Mouse (Mus musculus) intestine, postnatal 0 days (tissue): ENCODE data around the gene Epb41l5. TPM values are rescaled to one million over a fixed set of nuclear protein-coding genes. Genes with fewer than 3 reads are reported as not detected.

Experiments used
- ATAC-seq: fragments of 200-750 bp; cut with Nextera tagmentation; 2 replicates; pipeline ENCODE4 v1.8.0; 2017; ENCODE audit warnings: mild to moderate bottlenecking, moderate TSS enrichment, moderate library complexity
- H3K27ac ChIP-seq: fragments of 300-500 bp; sonication (generic); 2 replicates; pipeline ENCODE4 v1.5.1; 2014; ENCODE audit warnings: mild to moderate bottlenecking, low read depth, low read length, moderate library complexity
- H3K27me3 ChIP-seq: fragments of 300-500 bp; sonication (generic); replicated peaks from 2 replicates; pipeline ENCODE4 v1.6.1; 2014; ENCODE audit warnings: low read length, mixed read lengths; ENCODE audit not compliant: control insufficient read depth, insufficient read depth
- H3K36me3 ChIP-seq: fragments of 300-500 bp; sonication (generic); 2 replicates; pipeline ENCODE4 v1.6.1; 2014; ENCODE audit warnings: mild to moderate bottlenecking, moderate library complexity; ENCODE audit not compliant: control insufficient read depth, insufficient read depth
- H3K4me1 ChIP-seq: fragments of 300-500 bp; sonication (generic); replicated peaks from 2 replicates; pipeline ENCODE4 v1.6.1; 2014; ENCODE audit warnings: antibody characterized with exemption, low read length, mixed read lengths; ENCODE audit not compliant: control insufficient read depth, insufficient read depth
- H3K4me2 ChIP-seq: fragments of 300-500 bp; sonication (generic); replicated peaks from 2 replicates; pipeline ENCODE4 v1.6.1; 2014; ENCODE audit warnings: low read depth, mild to moderate bottlenecking, moderate library complexity
- H3K4me3 ChIP-seq: fragments of 300-500 bp; sonication (generic); 2 replicates; pipeline ENCODE4 v1.5.1; 2014; ENCODE audit warnings: low read depth, low read length
- H3K9ac ChIP-seq: fragments of 300-500 bp; sonication (generic); 2 replicates; pipeline ENCODE4 v1.6.1; 2014; ENCODE audit warnings: mild to moderate bottlenecking, low read depth, low read length
- H3K9me3 ChIP-seq: fragments of 300-500 bp; sonication (generic); 2 replicates; pipeline ENCODE4 v1.6.1; 2016; ENCODE audit warnings: mixed run types; ENCODE audit not compliant: control insufficient read depth
- CTCF ChIP-seq: sonication (generic); IDR thresholded peaks from 2 replicates; pipeline ENCODE4 v1.5.1; 2016; ENCODE audit warnings: low read depth, mild to moderate bottlenecking, control low read depth, antibody characterized with exemption, moderate library complexity
- WGBS: fragments of 180-500 bp; shearing (Covaris S2); extraction: QIAGEN DNeasy Blood & Tissue Kit; methylation state at CpG from one replicate; pipeline ENCODE4 v1.1.7; 2014; 5-methylcytosine and 5-hydroxymethylcytosine counted together
- polyA plus RNA-seq: library from polyadenylated mRNA; unstranded; fragments of >200 nt; fragmentation: Nextera tagmentation; extraction: Ambion mirVana; gene quantifications from 2 replicates; pipeline ENCODE4 v1.2.1, GENCODE M21; 2015

Epb41l5 gene
- polyA plus RNA-seq: 14.3 and 17.5 TPM in 2 replicates

DNA sequence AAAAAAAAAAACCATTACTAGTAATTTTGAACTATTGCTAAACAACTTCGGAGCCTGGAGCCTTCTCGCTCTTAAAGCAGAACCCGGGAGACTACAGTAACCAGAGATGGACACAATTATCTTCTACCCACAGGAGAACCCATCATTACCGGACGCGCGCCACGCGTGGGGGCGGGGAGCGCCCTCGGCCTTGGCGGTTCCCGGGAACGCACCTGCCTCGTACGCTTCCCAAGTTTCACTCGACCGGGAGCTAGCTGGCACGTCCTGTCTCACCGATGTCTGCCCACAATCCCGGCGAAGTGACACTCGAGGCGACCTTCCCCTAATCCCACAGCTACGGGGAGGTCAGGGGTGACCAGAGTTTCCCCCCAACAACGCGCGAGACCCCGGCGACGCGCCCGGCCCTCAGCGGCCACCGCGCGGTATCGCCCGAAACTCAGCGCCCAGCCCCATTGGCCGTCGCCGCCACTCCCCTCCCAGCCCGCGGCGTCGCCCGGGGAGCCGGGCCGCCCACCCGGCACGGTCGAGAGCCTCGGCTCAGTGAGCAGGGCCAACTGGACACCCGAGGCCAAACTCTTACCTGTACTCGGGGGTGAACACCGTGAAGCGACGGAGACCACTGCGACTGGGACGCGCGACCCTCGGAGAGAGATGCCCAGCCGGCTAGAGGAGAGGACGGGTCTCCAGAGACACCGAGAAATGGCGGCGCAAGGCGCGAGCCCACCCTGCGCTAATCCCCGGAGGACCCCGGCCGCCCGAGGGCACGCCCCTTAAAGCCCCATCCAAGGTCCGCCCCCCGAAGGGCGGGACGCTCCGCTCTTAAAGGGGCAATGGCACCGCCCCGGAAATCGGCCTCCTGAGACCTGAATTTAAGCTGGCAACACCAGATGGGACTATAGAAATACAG, at the start of gene Epb41l5:
TSS of gene Epb41l5 (minus strand) at position 796 of the 907 bp plus-strand sequence.
- peak within 1 kb of the TSS; percentile 72 for H3K4me2 ChIP-seq
- H3K27ac ChIP-seq: peak within 1 kb of the TSS; percentile 79
- H3K9ac ChIP-seq: peak within 1 kb of the TSS; percentile 69
- under 1% methylated on average over 80 of the region's 86 CpGs for WGBS
- H3K36me3 ChIP-seq: no peaks in the 10 kb centered on the region
- ATAC-seq: peak; percentile 93
- H3K4me1 ChIP-seq: no peaks in the 10 kb centered on the region
- H3K27me3 ChIP-seq: no peaks in the 10 kb centered on the region
- H3K9me3 ChIP-seq: no peaks in the 10 kb centered on the region
- TF ChIP-seq CTCF: no peak
- H3K4me3 ChIP-seq: peak within 1 kb of the TSS; percentile 90

DNA sequence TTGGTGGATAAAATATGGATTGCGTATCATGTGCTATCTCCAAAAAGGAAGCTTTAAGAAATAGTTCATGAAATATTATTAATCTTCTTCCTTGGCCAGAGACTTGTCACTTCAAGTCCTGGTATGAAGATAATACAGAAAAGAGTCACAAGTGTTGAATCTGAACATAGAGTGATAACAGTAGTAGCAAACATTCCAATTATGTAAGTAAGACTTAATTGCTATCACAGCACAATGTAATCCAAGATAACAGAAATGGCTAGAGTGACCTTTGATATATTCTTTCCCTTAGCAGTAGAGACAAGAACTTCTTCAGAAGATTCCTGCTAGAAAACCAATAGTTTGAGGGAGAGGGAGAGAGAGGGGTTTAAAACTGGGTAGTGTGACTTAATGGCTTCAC, 48.1 kb upstream of the Epb41l5 start:
- Histone ChIP-seq H3K9me3 (no peaks in the 10 kb centered on the region), H3K4me2 (no peak overlapping the region), H3K4me3 (no peak overlapping the region), H3K4me1 (no peaks in the 10 kb centered on the region), H3K27me3 (no peaks in the 10 kb centered on the region), H3K27ac (no peak overlapping the region), H3K9ac (no peak overlapping the region), H3K36me3 (no peaks in the 10 kb centered on the region; the same call in 1 of the 2 replicates)
- peak; percentile 49; the same call in 1 of the 2 replicates for ATAC-seq
- 89% methylated on average over 1 of the region's 1 CpGs for WGBS
- no peak for TF ChIP-seq CTCF

DNA sequence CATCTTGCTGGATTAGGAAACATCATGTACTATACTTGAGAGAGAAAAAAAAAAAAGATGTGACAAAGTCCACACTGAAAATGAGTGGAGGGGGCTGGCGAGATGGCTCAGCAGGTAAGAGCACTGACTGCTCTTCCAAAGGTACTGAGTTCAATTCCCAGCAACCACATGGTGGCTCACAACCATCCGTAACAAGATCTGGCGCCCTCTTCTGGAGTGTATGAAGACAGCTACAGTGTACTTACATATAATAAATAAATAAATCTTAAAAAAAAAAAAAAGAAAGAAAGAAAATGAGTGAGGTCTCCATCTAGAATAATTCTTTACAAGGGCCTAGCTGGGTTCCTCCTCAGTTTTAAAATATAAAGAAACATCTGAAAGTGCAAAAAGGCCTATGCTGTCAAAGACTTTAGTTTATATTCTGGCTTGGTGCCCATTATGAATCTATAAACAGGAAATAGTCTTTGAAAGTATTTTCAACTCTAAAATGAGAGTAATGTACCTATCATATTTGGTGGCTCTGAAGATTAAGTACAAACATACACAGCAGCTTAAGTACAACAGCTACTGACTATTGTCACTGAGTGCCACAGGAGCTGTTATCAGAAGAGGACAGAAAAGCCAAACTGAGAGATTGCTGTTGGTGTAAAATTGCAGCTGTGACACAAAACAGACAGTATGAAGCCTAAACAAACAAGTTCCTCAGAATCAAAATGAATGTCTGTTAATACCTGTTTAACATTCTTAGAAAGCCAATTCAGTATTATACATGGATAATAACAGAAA, 37.2 kb upstream of the Epb41l5 start:
- TF ChIP-seq CTCF: peak; percentile 21
- WGBS: 85% methylated on average over 3 of the region's 3 CpGs

DNA sequence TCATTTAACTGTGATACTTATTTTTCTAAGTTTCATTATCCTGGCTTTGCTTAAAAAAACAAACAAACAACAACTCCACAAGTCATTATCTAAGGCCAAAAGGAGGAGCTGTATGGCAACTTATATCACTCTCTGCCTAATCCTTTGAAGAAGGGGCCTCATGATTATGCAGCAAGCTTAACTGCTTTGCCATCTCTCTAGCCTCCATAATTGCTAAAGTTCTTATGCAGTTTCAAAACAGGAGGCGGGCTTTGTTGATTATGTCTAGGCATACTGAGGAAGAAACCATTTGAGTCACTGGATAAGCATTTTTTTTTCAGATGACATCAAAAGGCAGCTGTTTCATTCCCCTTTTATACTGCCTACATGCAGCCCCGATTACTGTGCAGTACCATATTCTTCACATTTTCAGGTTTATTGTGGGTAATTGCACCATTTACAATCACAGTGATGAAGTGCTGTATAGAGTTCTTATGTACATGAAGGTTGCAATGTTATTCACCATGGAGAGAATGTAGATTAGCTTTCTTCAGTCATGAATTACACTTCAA, 32.9 kb upstream of the Epb41l5 start:
- Histone ChIP-seq H3K9ac (no peak overlapping the region), H3K9me3 (no peaks in the 10 kb centered on the region), H3K4me2 (no peak overlapping the region), H3K4me1 (no peaks in the 10 kb centered on the region), H3K27me3 (no peaks in the 10 kb centered on the region), H3K36me3 (peaks cover 10% of the 10 kb centered on the region; the same call in 1 of the 2 replicates), H3K4me3 (no peak overlapping the region), H3K27ac (no peak overlapping the region)
- 35% methylated on average over 2 of the region's 2 CpGs for WGBS
- ATAC-seq: no peak
- peak; percentile 34 for TF ChIP-seq CTCF

More for the DNA sequence above, 37.2 kb upstream of the Epb41l5 start:
- peaks cover 9% of the 10 kb centered on the region; the same call in 1 of the 2 replicates for H3K36me3 ChIP-seq
- no peaks in the 10 kb centered on the region for H3K4me1 ChIP-seq
- H3K4me2 ChIP-seq: no peak overlapping the region
- no peak overlapping the region for H3K27ac ChIP-seq
- H3K27me3 ChIP-seq: no peaks in the 10 kb centered on the region
- no peak overlapping the region for H3K4me3 ChIP-seq
- no peak for ATAC-seq
- H3K9ac ChIP-seq: no peak overlapping the region
- no peaks in the 10 kb centered on the region for H3K9me3 ChIP-seq

DNA sequence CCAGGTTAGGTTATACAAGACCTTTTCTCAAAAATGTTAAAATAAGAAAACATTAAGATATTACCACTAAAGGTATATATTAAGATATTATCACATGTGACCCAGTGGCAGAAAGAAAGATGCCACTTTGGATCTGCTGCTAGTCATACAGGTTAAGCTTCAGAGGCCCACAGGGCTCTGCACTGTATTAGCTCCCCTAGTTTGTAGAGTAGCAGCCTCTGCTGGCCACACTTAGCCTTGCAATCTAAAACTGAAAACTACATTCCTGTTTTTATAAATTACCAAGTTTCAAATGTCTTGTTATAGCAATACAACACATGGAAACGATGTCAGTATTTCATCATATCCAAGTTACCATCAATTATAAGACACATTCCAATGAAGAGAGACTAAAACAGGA, 26.2 kb upstream of the Epb41l5 start:
- Histone ChIP-seq H3K4me3 (no peak overlapping the region), H3K27me3 (no peaks in the 10 kb centered on the region), H3K36me3 (peaks cover 8% of the 10 kb centered on the region; the same call in 1 of the 2 replicates), H3K4me1 (no peaks in the 10 kb centered on the region), H3K4me2 (no peak overlapping the region), H3K9me3 (no peaks in the 10 kb centered on the region), H3K27ac (no peak overlapping the region), H3K9ac (no peak overlapping the region)
- 70% methylated on average over 1 of the region's 1 CpGs for WGBS
- ATAC-seq: no peak
- peak; percentile 90 for TF ChIP-seq CTCF

DNA sequence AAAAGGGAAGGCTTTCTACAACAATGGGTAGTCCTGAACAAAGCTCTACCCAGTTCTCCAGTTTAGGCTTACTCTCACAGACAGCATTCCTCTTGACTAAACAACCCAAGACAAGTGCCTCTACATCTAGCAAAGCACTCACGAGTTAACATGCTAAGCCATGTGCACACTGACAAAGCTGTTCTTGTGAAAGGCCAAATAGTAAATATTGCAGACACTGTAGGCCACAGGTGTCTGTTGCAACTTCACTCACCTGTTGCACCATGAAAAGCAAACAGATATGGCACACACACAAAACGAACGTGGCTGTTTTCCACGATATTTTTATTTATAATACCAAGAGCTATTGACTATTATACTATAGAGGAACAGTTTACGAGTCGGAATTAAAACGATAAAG, 18.1 kb upstream of the Epb41l5 start:
- Histone ChIP-seq H3K9me3 (no peaks in the 10 kb centered on the region), H3K36me3 (no peaks in the 10 kb centered on the region), H3K4me2 (no peak overlapping the region), H3K9ac (no peak overlapping the region), H3K27ac (no peak overlapping the region), H3K27me3 (no peaks in the 10 kb centered on the region), H3K4me1 (no peaks in the 10 kb centered on the region), H3K4me3 (no peak overlapping the region)
- TF ChIP-seq CTCF: no peak
- ATAC-seq: no peak
- 83% methylated on average over 7 of the region's 7 CpGs for WGBS
